In genomic region chr11:113667122-113667521, GRCm38 (mm10) we compare ENCODE assay signal across 12 mouse cellular contexts. TPM values are rescaled to one million over a fixed set of nuclear protein-coding genes. Genes with fewer than 3 reads are reported as not detected.
DNase-seq lines count a peak whose midpoint lies in the region; ATAC-seq and TF ChIP-seq lines count a peak whose summit lies in the region.
"Had no signal": no experiment of that assay in that cellular context is flagged by ENCODE, and none has a peak within 500 bp of the region (broad histone marks: within the 10 kb centered on the region; RNA-seq: fewer than 3 reads in every experiment).

No protein-coding gene starts in this region.

- H3K4me2 ChIP-seq in heart, embryonic 11.5 days: no peak overlapping the region
- no peak overlapping the region for H3K4me2 ChIP-seq in heart, embryonic 12.5 days
- H3K4me2 ChIP-seq: embryonic facial prominence, embryonic 13.5 days; limb, embryonic 13.5 days had no signal

- peaks cover 7% of the 10 kb centered on the region for H3K36me3 ChIP-seq in heart, embryonic 11.5 days (ENCODE audit: control insufficient read depth, insufficient read depth, low read length)
- peaks cover 66% of the 10 kb centered on the region for H3K36me3 ChIP-seq in heart, embryonic 12.5 days
- H3K36me3 ChIP-seq in testis, adult 2 months (ENCODE audit: control insufficient read depth, insufficient read depth, low read length): peaks cover 4% of the 10 kb centered on the region

- peak overlapping the region; percentile 35; the same call in 1 of the 2 replicates for H3K27ac ChIP-seq in heart, embryonic 11.5 days (ENCODE audit: low read depth, low read length)
- H3K27ac ChIP-seq in heart, embryonic 12.5 days (ENCODE audit: poor library complexity, severe bottlenecking): no peak overlapping the region
- no peak overlapping the region for H3K27ac ChIP-seq in testis, adult 2 months (ENCODE audit: control insufficient read depth, insufficient read depth, low read depth, low read length)
- H3K27ac ChIP-seq: limb, embryonic 13.5 days had no signal

- H3K4me3 ChIP-seq in heart, embryonic 11.5 days (ENCODE audit: low read depth, low read length): no peak overlapping the region
- no peak overlapping the region for H3K4me3 ChIP-seq in heart, embryonic 12.5 days
- H3K4me3 ChIP-seq in testis, adult 2 months (ENCODE audit: control insufficient read depth, low read depth, low read length): peak overlapping the region; percentile 75
- H3K4me3 ChIP-seq: embryonic facial prominence, embryonic 13.5 days; limb, embryonic 13.5 days had no signal

- H3K9ac ChIP-seq in heart, embryonic 11.5 days (ENCODE audit: low read depth, low read length): no peak overlapping the region
- no peak overlapping the region; the same call in 1 of the 2 replicates for H3K9ac ChIP-seq in heart, embryonic 12.5 days
- H3K9ac ChIP-seq: limb, embryonic 13.5 days had no signal

- TF ChIP-seq POLR2A in testis, adult 2 months (IDR thresholded peaks at IDR 0.05; ENCODE audit: control insufficient read depth, low read depth, low read length): no peak

- DNase-seq in testis, postnatal 10 days (ENCODE audit: low spot score): no peak
- DNase-seq in kidney, postnatal 4 days: peak; percentile 35 to 61
- DNase-seq in urinary bladder, postnatal 25 days (ENCODE audit: low spot score): no peak
- DNase-seq in urinary bladder, adult 2 months (ENCODE audit: low spot score): no peak
- DNase-seq: heart, adult 18-20 months; right cerebral cortex, adult 18-20 months had no signal

- no peak; the same call in 1 of the 2 replicates for ATAC-seq in heart, embryonic 11.5 days (replicated peaks; ENCODE audit: insufficient number of reproducible peaks, low FRiP score, low TSS enrichment)
- ATAC-seq in heart, embryonic 12.5 days (ENCODE audit: insufficient number of reproducible peaks, low FRiP score): no peak
- ATAC-seq in activated CD4-positive, CD25-positive, alpha-beta regulatory T cell, adult 4 months: no peak

- no peaks in the 10 kb centered on the region for H3K27me3 ChIP-seq in heart, embryonic 11.5 days (ENCODE audit: control insufficient read depth, insufficient read depth, low read length)
- H3K27me3 ChIP-seq in heart, embryonic 12.5 days (replicated peaks): no peaks in the 10 kb centered on the region
- H3K27me3 ChIP-seq in testis, adult 2 months (ENCODE audit: control insufficient read depth, insufficient read depth, low read length): no peaks in the 10 kb centered on the region
- H3K27me3 ChIP-seq: embryonic facial prominence, embryonic 13.5 days; limb, embryonic 13.5 days had no signal

- H3K4me1 ChIP-seq in heart, embryonic 11.5 days (ENCODE audit: control insufficient read depth, insufficient read depth, low read length): peaks cover 11% of the 10 kb centered on the region
- peaks cover 27% of the 10 kb centered on the region for H3K4me1 ChIP-seq in heart, embryonic 12.5 days (replicated peaks)
- H3K4me1 ChIP-seq in testis, adult 2 months (ENCODE audit: control insufficient read depth, insufficient read depth, low read length): peaks cover 3% of the 10 kb centered on the region

- TF ChIP-seq CTCF in testis, adult 2 months (IDR thresholded peaks at IDR 0.05; ENCODE audit: control insufficient read depth, insufficient read depth, insufficient replicate concordance, low read depth, low read length): no peak

- WGBS in heart, embryonic 11.5 days (ENCODE audit: insufficient replicate concordance): 75% methylated on average over 2 of the region's 2 CpGs
- WGBS in heart, embryonic 12.5 days: 74% methylated on average over 2 of the region's 2 CpGs

- no peaks in the 10 kb centered on the region for H3K9me3 ChIP-seq in heart, embryonic 11.5 days (replicated peaks; ENCODE audit: control insufficient read depth, low read length)
- no peaks in the 10 kb centered on the region for H3K9me3 ChIP-seq in heart, embryonic 12.5 days (replicated peaks)
- H3K9me3 ChIP-seq: embryonic facial prominence, embryonic 13.5 days; limb, embryonic 13.5 days had no signal

RNA-seq across cellular contexts. Expression of gene Fam104a, which starts 16.8 kb away (rescaled TPM):
- polyA plus RNA-seq in heart, embryonic 11.5 days (2014; fragmentation: Nextera tagmentation; extraction: Ambion mirVana): 53.1 and 54.7 TPM in 2 replicates
- 53.0 and 53.3 TPM in 2 replicates for polyA plus RNA-seq in heart, embryonic 12.5 days (2016; fragmentation: Nextera tagmentation; extraction: Ambion mirVana)
- 143 and 168 TPM in 2 replicates for polyA plus RNA-seq in testis, adult 2 months (2012; rRNA removed)
- 10 to 100 TPM; 16.4 to 18.6 TPM for polyA plus RNA-seq in activated CD4-positive, CD25-positive, alpha-beta regulatory T cell, adult 4 months (2017; shearing (Covaris generic))
- polyA plus RNA-seq in urinary bladder, adult 2 months (2012; rRNA removed): 25.0 and 26.5 TPM in 2 replicates

RNA-seq across cellular contexts. Expression of gene D11Wsu47e, which starts 17.1 kb away (rescaled TPM):
- polyA plus RNA-seq in heart, embryonic 11.5 days (2014; fragmentation: Nextera tagmentation; extraction: Ambion mirVana): 18.1 and 18.7 TPM in 2 replicates
- 19.0 and 20.7 TPM in 2 replicates for polyA plus RNA-seq in heart, embryonic 12.5 days (2016; fragmentation: Nextera tagmentation; extraction: Ambion mirVana)
- 226 and 236 TPM in 2 replicates for polyA plus RNA-seq in testis, adult 2 months (2012; rRNA removed)
- 1 to 10 TPM; 6.8 to 8.6 TPM for polyA plus RNA-seq in activated CD4-positive, CD25-positive, alpha-beta regulatory T cell, adult 4 months (2017; shearing (Covaris generic))
- 11.5 and 12.5 TPM in 2 replicates for polyA plus RNA-seq in urinary bladder, adult 2 months (2012; rRNA removed)

RNA-seq across cellular contexts. Expression of gene Slc39a11, which starts 17.2 kb away (rescaled TPM):
- polyA plus RNA-seq in heart, embryonic 11.5 days (2014; fragmentation: Nextera tagmentation; extraction: Ambion mirVana): 17.1 and 18.7 TPM in 2 replicates
- polyA plus RNA-seq in heart, embryonic 12.5 days (2016; fragmentation: Nextera tagmentation; extraction: Ambion mirVana): 19.0 and 22.4 TPM in 2 replicates
- polyA plus RNA-seq in testis, adult 2 months (2012; rRNA removed): 8.1 and 8.9 TPM in 2 replicates
- 10 to 100 TPM; 12.5 to 17.1 TPM for polyA plus RNA-seq in activated CD4-positive, CD25-positive, alpha-beta regulatory T cell, adult 4 months (2017; shearing (Covaris generic))
- polyA plus RNA-seq in urinary bladder, adult 2 months (2012; rRNA removed): 12.8 and 13.2 TPM in 2 replicates

RNA-seq across cellular contexts. Expression of gene Cog1, which starts 18.2 kb away (rescaled TPM):
- 19.2 and 19.4 TPM in 2 replicates for polyA plus RNA-seq in heart, embryonic 11.5 days (2014; fragmentation: Nextera tagmentation; extraction: Ambion mirVana)
- polyA plus RNA-seq in heart, embryonic 12.5 days (2016; fragmentation: Nextera tagmentation; extraction: Ambion mirVana): 20.9 and 21.7 TPM in 2 replicates
- 50.2 and 58.0 TPM in 2 replicates for polyA plus RNA-seq in testis, adult 2 months (2012; rRNA removed)
- 10 to 100 TPM; 17.6 to 17.9 TPM for polyA plus RNA-seq in activated CD4-positive, CD25-positive, alpha-beta regulatory T cell, adult 4 months (2017; shearing (Covaris generic))
- polyA plus RNA-seq in urinary bladder, adult 2 months (2012; rRNA removed): 40.7 and 42.7 TPM in 2 replicates

RNA-seq across cellular contexts. Expression of gene Cpsf4l, which starts 42.7 kb away (rescaled TPM):
- polyA plus RNA-seq in heart, embryonic 11.5 days (2014; fragmentation: Nextera tagmentation; extraction: Ambion mirVana): 0.23 and 0.30 TPM in 2 replicates
- not detected in 2 replicates for polyA plus RNA-seq in heart, embryonic 12.5 days (2016; fragmentation: Nextera tagmentation; extraction: Ambion mirVana)
- polyA plus RNA-seq in testis, adult 2 months (2012; rRNA removed): 74.1 and 80.7 TPM in 2 replicates
- polyA plus RNA-seq in activated CD4-positive, CD25-positive, alpha-beta regulatory T cell, adult 4 months (2017; shearing (Covaris generic)): under 1 TPM in 1 of 2 experiments, not detected in 1; 0.45 TPM
- polyA plus RNA-seq in urinary bladder, adult 2 months (2012; rRNA removed): 0.38 and 0.44 TPM in 2 replicates

Comparison
In these comparisons a context has a peak if more than half of its experiments do, and no peak if none do; other contexts are left out.
1. DNase-seq: peak in kidney, postnatal 4 days (2 of 2); none in testis, postnatal 10 days (single experiment), urinary bladder, postnatal 25 days (single experiment) and urinary bladder, adult 2 months (single experiment).
2. RNA of gene D11Wsu47e, which starts 17.1 kb away (polyA plus RNA-seq): 226 to 236 TPM in testis, adult 2 months; 19.0 to 20.7 TPM in heart, embryonic 12.5 days, 18.1 to 18.7 TPM in heart, embryonic 11.5 days, 11.5 to 12.5 TPM in urinary bladder, adult 2 months and 6.8 to 8.6 TPM in activated CD4-positive, CD25-positive, alpha-beta regulatory T cell, adult 4 months; every median in the first group is over 10 times any median in the second.